Mouse (Mus musculus) megakaryocyte, embryonic 14.5 days (primary cell): ENCODE results near the gene Mfsd6l. TPM values are rescaled to one million over a fixed set of nuclear protein-coding genes. Genes with fewer than 3 reads are reported as not detected.

Experiments
- H3K27me3 ChIP-seq: replicated peaks from 2 replicates; pipeline ENCODE3; 2012; ENCODE audit warnings: inconsistent platforms
- H3K36me3 ChIP-seq: replicated peaks from 2 replicates; pipeline ENCODE3; 2012; ENCODE audit warnings: low read length, inconsistent platforms, mixed read lengths
- H3K4me1 ChIP-seq: 2 replicates; pipeline ENCODE4 v1.6.1; 2012; ENCODE audit warnings: inconsistent platforms
- H3K4me3 ChIP-seq: replicated peaks from 2 replicates; pipeline ENCODE3; 2012; ENCODE audit warnings: moderate library complexity, mild to moderate bottlenecking, inconsistent platforms
- H3K9me3 ChIP-seq: 2 replicates; pipeline ENCODE4 v1.6.1; 2012; ENCODE audit warnings: inconsistent platforms
- FLI1 ChIP-seq: IDR thresholded peaks from 2 replicates; pipeline ENCODE4 v1.6.1; 2012; ENCODE audit warnings: low read length, inconsistent platforms, mixed read lengths
- GATA1 ChIP-seq: IDR thresholded peaks from 3 replicates; pipeline ENCODE4 v1.6.1; 2012; ENCODE audit warnings: mixed read lengths, low read length, inconsistent platforms, borderline replicate concordance
- polyA plus RNA-seq: library from polyadenylated mRNA; stranded (reverse); fragments of >175 nt; gene quantifications from 2 replicates; pipeline ENCODE4 v1.2.3, GENCODE M21; 2012; ENCODE audit warnings: low replicate concordance; ENCODE audit not compliant: insufficient read depth

The Mfsd6l gene
- polyA plus RNA-seq, 1 experiment, result 0.04 TPM

DNA sequence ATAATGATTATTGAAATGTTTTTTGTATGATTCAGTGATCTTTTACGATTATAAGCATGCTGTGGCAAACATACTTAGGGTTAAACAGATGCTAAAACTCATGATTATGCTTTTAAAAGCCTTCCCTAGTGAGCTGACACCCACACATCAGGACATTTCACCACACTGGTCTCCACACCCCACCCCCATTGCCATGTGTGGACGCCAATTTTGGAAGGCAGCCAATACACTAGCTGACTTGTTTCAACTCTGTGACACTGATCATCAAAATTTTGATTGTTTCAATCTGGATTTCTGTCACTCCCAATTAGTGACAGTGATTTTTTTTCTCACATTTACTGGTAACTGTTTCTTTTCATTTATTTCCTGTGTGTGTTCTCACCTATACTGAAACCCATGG, 8.5 kb upstream of the Mfsd6l start:
- Histone ChIP-seq H3K36me3 (no peaks in the 10 kb centered on the region), H3K4me3 (no peak overlapping the region), H3K4me1 (no peaks in the 10 kb centered on the region), H3K27me3 (peaks cover 43% of the 10 kb centered on the region), H3K9me3 (no peaks in the 10 kb centered on the region)
- no peak for TF ChIP-seq GATA1
- no peak for TF ChIP-seq FLI1

DNA sequence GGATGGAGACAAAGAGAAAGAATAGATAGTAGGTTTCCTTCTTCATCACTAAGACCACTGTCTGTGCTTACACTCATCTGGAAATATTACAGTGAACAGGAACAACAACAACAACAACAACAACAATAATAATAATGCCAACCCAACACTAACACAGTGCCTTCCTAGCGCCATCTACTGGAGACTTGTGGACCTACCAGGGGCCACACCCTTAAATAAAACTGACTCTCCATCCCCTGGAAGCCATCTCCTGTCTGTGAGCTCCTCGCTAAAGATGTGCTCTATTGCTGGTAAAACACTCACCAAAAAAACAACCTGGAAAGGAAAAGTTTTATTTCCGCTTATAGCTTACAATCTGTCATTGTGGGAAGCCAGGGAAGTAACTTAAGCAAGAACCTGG, 6.4 kb upstream of the Mfsd6l start:
- Histone ChIP-seq H3K9me3 (no peaks in the 10 kb centered on the region), H3K4me3 (no peak overlapping the region), H3K36me3 (no peaks in the 10 kb centered on the region), H3K27me3 (peaks cover 34% of the 10 kb centered on the region), H3K4me1 (no peaks in the 10 kb centered on the region)
- TF ChIP-seq GATA1, result no peak
- no peak for TF ChIP-seq FLI1

DNA sequence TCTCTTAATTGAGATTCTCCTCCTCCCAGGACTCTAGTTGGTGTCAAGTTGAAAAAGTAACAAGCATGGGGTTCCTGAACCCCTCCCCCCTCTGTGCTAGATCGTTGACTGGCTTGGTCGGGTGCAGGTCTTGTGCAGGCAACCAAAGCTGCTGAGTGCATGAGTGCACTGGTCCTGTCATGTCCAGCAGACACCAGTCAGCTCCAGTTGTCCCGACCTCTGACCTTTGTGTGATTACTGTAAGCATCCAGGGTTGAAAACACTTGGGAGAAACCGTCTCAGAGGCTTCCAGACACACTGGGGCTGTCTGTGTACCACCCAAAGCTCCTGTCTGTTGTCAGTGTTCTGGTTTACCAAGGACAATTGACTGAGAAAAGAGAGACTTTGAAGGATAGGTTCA, 5.6 kb upstream of the Mfsd6l start:
- TF ChIP-seq FLI1 (no peak), GATA1 (no peak)
- Histone ChIP-seq H3K4me3 (no peak overlapping the region), H3K9me3 (no peaks in the 10 kb centered on the region), H3K27me3 (peaks cover 31% of the 10 kb centered on the region), H3K4me1 (no peaks in the 10 kb centered on the region), H3K36me3 (no peaks in the 10 kb centered on the region)

DNA sequence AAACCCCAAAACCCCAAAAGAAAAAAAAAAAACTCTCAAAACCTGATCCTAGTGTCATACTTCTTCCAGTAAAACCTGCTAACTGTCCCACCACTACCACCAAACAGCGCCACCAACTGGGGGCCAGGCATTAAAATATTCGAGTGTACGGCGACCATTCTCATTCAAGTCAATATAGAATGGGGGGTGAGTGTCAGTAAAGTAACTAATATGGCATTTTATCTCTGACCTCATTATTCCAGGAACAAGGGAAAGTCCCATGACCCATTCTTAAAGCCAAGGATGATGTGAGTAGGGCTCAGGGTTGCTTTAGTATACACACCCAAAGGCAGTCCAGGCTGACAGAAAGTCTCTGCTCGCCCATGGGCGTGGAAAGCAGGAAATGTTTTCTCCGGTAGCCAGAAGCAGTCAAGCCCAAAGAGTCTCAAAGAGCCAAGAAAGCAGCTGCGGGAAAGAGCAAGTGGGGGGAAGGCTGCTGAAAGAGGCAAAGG, 2.0 kb upstream of the Mfsd6l start:
- Histone ChIP-seq H3K4me1 (no peaks in the 10 kb centered on the region), H3K9me3 (no peaks in the 10 kb centered on the region), H3K4me3 (no peak overlapping the region), H3K27me3 (peaks cover 34% of the 10 kb centered on the region), H3K36me3 (no peaks in the 10 kb centered on the region)
- no peak for TF ChIP-seq FLI1
- no peak for TF ChIP-seq GATA1

DNA sequence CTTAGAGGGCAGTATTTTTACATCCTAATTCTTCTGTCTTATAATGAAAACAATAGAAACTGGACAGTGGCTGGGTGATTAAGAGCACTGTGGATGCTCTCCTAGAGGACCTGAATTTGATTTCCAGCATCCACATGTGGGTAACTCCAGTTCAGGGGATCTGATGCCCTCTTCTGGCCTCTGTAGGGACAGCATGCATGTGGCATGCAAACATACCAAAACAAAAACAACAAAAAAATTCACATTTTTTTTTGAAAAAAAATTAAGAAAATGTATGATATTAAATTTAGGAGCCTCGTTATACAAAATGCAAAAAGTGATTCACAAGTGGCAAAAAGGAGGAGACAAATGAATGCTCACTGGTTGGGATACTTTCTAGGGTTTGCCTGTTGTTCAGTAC, 3.6 kb downstream of the Mfsd6l start:
- Histone ChIP-seq H3K4me3 (no peak overlapping the region), H3K27me3 (peaks cover 45% of the 10 kb centered on the region), H3K4me1 (no peaks in the 10 kb centered on the region), H3K9me3 (no peaks in the 10 kb centered on the region), H3K36me3 (no peaks in the 10 kb centered on the region)
- TF ChIP-seq GATA1 (no peak), FLI1 (no peak)

DNA sequence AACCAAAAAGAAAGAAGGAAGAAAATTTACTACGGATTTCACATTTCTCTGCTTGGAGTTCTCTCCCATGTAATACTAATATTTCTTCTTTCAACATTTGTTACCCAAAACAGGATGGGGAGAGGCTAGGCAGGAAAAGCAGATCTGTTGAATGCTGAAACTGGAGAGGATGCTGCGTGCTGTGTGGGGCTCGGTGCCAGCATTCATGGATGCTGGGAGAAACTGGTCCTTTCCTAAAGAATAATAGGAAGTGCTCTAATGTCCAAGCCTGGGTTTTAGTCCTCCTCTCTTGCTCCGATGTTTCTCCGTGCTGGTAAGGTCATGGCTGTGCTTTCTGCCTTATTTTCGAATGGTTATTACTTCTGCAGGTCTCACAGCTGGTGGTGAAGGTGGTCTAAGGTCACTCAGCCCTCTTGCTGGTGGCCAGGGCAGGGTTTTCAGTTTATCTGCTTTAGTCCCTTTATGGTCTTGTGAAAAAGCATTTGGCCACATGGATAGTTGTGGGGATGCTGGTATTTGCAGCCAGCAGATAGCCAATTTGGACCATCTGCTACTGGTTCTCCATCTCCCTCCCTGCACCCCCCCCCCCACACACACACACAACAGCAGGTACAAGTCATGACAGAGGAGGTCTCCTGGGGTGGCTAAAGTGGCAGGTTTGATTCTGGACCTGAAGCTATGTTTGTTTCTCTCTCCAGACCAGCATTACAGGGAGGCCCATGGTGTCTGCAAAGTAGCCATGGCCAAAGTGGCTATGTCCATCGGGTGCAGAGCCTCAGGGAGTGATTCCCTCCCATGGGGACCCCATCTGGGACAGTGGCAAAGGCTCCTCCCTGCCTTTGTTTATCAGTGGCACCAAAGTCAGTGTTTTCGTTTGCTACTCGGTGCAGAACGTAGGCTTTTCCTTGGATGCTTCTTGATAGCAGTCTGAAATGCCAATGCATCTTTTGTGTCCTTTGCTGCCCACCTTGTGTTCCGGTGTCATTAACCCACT, 6.3 kb downstream of the Mfsd6l start:
- peaks cover 5% of the 10 kb centered on the region; the same call in 1 of the 2 replicates for H3K4me1 ChIP-seq
- TF ChIP-seq FLI1 (no peak), GATA1 (no peak)

DNA sequence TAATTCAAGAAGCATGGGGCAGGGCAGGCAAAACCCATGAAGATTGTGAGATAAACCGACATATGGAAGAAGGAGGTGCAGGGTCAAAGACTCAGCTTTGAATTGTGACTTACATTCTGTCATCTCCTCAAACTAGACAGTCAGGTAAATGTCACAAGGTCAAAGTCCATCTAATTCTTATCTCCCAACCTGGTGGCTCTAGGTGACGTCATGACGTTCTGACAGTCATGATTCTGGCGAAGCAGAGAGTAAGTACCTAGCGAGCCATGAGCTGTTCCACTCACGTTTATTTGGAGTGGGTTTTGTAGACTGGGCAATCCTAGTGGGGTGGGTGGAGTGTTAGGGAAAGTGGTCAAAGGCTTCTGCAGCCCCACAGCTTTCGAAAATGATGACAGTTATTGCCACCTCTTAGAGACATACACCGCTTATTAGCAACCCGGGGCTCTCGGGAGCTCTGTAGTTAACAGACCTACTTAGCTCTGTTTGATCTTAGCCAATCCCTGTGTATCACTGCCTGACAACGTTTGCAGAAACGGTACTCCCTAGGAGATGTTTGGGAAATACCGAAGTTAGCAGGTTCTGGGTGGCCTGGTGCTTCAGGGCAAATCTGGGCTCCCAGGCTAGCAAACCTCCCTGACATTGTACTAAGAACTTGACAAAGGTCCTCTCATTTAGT, 8.5 kb downstream of the Mfsd6l start:
- peaks cover 5% of the 10 kb centered on the region; the same call in 1 of the 2 replicates for H3K4me1 ChIP-seq
- H3K36me3 ChIP-seq, result no peaks in the 10 kb centered on the region
- H3K27me3 ChIP-seq, result peaks cover 52% of the 10 kb centered on the region
- no peak overlapping the region for H3K4me3 ChIP-seq
- TF ChIP-seq FLI1 (no peak), GATA1 (no peak)
- H3K9me3 ChIP-seq, result no peaks in the 10 kb centered on the region

More for the DNA sequence above, 6.3 kb downstream of the Mfsd6l start:
- Histone ChIP-seq H3K4me3 (no peak overlapping the region), H3K36me3 (no peaks in the 10 kb centered on the region), H3K9me3 (no peaks in the 10 kb centered on the region), H3K27me3 (peaks cover 52% of the 10 kb centered on the region)

DNA sequence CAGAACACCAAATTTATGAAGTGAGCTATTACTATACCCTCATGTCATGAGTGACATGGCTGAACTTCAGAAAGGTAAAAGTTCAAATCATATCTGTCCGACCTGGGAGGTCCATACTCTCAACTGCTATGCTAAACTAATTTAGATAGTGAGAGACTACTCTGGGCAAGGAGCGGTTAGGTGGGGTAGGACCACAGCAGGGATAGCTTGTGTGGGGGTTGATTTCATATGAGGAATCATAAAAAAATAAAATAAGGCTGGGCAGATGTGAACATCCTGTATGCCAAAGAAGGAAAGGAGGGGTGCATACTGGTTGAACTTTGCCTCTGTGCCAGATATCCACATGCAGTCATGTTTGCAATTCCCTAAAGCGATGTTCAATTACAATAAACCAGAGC, 9.0 kb downstream of the Mfsd6l start:
- H3K4me1 ChIP-seq, result peaks cover 5% of the 10 kb centered on the region; the same call in 1 of the 2 replicates
- H3K9me3 ChIP-seq, result no peaks in the 10 kb centered on the region
- H3K27me3 ChIP-seq, result peaks cover 54% of the 10 kb centered on the region
- no peaks in the 10 kb centered on the region for H3K36me3 ChIP-seq
- no peak overlapping the region for H3K4me3 ChIP-seq
- TF ChIP-seq FLI1, result no peak
- TF ChIP-seq GATA1, result no peak

DNA sequence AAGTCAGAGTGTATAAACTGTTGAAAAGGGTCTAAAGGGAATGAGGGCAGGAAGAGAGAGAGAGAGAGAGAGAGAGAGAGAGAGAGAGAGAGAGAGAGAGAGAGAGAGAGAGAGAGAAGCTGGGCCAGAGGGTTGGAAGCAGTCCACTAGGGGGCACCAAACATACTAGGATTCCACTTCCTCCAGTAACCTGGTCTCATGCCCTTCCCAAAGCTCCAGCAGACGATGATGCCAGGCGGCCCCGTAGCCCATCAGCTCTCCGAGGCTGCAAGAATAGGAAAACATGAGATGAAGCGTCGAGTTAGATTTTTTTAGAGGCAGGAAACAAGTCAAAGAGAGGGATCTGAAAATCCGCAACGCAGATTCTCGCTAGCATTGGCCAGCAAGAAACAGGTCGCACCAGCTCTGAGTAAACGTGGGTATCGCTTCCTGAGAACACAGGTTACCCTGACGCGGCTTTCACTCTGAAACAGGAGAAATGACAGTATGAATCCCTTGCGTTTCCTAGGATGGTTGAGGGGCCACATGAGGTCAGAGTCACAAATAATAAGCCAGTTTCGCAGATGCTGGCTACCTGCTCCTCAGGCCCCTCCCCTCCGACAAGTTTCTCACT, 10.6 kb downstream of the Mfsd6l start:
- no peaks in the 10 kb centered on the region for H3K9me3 ChIP-seq
- no peak overlapping the region for H3K4me3 ChIP-seq
- peaks cover 5% of the 10 kb centered on the region; the same call in 1 of the 2 replicates for H3K4me1 ChIP-seq
- H3K27me3 ChIP-seq, result peaks cover 46% of the 10 kb centered on the region
- no peaks in the 10 kb centered on the region for H3K36me3 ChIP-seq
- TF ChIP-seq GATA1, result no peak
- TF ChIP-seq FLI1, result no peak
